Mouse (Mus musculus) spleen, postnatal 36 days (tissue): ENCODE results near the gene Chst13.

ENCODE experiments used
- DNase-seq, 2 experiments: peaks; one replicate each; pipeline ENCODE4 v3.0.0; 2022; ENCODE audit warnings: low spot score in 2 of 2, mixed read lengths in 1 of 2

The Chst13 gene

DNA sequence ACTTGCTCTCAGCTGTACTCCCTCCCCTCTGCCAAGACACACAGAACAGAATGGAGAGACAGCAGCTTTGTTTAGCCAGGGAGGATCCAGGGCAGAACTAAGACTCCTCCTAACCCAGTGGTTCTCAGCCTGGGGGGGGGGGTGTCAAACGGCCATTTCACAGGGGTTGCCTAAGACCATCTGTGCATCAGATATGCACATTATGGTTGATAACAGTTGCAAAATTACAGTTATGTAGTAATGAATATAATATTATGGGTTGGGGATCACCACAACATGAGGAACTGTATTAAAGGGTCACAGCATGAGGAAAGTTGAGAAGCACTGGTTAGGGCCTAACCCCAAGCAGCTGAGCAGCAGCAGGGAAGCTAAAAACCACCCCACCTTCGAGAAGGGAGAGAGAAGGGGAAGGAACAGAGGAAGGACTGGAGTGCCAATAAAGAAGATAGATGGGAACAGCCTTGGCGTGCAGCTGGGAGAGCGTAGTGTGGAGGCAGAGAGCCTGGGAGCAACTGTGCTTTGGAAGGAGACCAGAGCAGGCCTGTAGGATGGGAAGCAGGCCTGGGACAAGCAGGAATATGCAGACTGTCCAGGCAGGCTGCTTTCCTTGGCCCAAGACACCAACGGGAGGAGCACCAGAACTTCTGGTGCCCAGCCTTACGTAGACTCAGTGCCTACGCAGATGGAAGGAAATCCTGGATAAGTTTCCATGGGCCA is 5.4 kb downstream of the Chst13 start:
- DNase-seq: no peak

DNA sequence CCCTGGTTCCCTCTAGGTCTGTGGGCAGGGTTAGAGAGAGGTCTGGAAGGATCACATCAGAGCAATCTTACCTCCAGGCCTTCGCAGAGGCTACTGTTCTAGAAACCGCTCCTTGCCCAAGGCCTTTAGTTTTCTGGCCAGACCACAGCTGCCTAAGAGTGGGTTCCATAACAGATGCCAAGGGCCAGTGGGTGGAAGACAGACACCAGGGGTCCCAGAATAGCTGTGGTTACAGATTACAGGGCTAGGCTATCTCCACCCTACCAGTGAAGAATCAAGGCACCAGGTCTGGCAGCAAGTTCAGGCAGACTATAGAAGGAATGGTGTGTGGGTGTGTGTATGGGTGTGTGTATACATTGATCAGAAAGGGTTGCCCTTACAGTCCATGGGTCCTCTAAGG is 6.0 kb downstream of the Chst13 start:
- no peak for DNase-seq

DNA sequence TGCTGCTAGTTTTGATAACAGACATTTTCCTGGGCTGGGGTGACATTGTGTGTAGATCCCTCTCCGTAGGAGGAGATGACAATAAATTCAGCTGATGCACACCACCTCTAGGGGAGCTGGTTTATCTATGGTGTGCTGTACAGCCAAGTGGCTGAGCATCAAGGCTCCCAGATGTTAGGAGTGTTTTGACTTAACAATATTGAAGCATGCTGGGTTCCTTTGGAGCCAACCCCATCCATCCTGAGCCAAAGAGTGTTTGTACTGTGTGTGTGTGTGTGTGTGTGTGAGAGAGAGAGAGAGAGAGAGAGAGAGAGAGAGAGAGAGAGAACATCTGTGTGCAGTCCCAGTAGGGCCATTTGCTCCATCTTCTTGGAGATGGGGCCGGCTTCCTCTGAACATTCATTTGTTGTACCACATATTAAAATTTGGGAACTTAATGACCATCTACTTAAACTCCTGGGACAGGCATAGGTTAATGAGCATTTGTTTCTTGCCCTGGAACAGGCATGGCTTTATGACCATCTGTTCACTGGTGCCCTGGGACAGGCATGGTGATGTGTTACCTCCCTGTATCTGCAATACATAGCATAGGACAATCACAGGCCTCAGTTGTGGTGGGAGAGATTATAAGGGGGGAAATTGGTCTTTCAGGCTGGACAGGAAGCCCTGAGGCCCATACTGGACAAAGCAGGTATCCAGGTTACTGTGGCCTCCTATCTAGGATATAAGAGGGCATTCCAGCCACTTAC is 7.3 kb downstream of the Chst13 start:
- no peak for DNase-seq

DNA sequence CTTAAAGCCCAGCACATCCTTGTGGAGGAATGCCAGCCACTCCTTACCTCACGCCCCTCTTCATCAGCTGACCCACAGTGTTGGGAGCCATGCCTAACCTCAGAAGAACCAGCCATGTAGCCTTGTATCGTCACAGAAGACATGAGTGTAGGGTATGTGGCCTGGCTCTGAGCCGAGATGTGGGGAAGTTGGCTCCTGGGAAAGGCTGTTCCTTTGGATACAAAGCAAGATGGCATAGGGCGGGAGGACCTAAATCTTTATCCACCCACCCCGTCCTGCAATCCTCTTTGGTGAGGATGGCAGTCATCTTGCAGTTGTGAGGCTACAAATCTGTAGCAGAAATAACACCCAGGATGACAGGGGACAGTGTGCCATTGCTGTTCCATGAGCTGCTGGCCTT is 9.0 kb downstream of the Chst13 start:
- DNase-seq: no peak

DNA sequence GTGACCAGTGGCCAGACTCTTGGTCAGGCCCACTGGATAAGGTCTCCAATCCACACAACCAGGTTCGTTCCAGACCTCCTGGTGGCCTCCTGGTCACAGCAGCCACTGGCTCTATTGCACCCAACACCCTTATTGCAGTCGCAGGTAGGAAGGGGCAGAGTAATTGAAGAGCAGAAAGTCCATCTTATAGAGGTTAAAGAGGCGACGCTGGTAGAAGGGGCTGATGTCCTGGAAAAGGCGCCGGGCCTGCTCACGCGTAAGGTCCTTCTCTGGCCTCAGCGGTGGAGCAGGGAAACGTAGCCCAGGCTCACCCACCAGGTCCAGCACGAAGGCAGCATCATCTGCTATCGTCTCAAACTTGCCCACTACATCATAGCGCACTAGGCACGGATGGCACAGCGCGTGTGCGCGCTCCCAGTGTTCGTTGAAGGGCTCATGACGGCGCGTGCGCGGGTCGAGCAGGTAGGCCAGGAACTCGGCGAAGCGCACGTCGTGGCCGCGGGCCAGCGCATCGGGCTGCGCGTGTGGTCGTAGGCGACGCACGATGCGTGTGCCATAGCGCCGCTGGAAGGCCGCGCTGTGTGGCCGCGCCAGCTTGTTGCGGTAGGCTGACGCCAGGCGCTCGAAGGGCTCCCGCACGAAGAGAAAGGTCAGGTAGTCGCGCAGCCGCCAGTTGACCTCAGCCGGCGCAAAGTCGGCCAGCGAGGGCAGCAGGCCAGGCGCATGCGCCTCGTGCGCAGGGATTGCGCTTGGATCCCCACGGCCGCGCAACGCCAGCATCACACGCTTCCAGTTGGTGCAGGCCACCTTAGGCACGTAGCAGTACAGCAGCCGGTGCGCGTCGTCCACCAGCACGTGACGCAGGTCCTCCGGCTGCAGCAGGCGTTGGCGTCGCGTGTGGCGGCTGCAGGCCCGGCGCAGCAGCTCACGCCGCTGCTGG is 15.9 kb downstream of the Chst13 start:
- DNase-seq: no peak

DNA sequence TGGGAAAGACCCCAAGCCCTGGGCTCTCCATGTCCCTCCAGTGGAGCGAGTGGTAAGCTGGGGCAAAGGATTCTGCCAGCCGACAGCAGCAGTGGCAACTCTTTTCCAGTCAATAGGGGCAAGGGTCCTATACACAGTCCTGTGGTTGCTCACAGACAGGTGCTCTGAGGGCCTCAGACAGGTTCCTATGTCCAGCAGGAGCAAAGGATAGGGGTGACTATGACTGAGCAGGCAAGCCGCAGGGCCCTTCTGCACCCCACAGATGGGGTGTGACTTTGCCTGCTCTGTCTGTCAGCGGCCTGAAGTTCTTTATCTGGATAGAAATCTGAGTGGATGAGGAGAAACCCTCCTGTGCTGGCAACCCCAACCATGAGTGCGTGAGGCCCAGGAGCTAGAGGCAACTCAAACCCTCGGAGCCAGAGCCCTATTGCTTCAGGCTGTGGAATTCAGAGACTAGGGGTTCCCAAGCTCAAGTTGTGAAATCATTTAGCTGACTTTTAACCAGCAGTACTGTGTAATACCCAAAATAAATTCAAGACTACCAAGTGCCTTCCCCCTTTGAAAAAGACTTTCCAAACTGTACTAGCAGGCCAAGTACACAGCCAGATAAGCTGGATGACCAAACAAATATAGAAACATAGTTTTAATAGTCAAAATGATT is 18.5 kb downstream of the Chst13 start:
- DNase-seq: no peak

DNA sequence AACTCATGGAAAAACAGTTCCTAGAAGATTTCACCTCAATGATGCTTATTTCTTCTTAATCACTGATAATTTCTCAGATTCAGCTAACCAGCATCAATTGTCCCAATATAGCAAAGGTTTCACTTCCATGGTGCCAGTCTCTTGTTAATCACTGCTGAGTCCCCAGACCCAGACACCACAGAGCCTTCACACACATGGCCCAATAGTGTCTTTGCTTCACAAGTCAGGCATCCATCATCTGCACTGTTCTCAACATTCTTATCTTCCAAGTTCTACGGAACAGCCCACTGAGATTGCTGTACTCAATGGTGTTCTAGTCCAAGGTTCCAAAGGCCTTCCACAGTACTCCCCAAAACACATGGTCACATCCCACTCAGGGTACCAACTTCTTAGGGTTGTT is 24.1 kb downstream of the Chst13 start, which contains the start of gene BC048671:
Gene BC048671 (plus strand): TSS at position 301 of the 400 bp plus-strand sequence.
- DNase-seq: no peak

DNA sequence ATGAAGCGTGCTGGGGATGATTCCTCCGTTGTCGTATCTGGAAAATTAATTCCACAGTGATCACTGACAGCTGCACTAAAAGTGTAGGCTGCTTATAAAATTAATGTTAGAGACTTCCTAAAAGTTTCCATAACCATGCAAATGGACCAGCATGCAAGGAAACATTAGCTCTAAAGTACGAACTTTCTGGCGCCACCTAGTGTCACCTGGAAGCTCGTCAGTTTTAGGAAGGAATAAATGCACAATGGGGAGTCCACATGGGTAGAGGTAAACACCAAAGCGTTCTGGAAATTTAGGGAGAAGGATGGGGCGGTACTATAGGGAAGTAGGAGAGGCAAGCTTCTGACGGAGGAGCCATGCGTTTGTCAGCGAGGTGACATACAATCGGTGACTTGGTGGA is 36.7 kb downstream of the Chst13 start:
- DNase-seq: no peak
